Mouse (Mus musculus) thymus, adult 2 months (tissue): ENCODE results near the gene Mut.

Experiments
- CTCF ChIP-seq: fragments of 200-500 bp; IDR thresholded peaks from 2 replicates; pipeline ENCODE4 v1.5.1; 2012; ENCODE audit warnings: mild to moderate bottlenecking, control low read depth, low read length, moderate library complexity, borderline replicate concordance; ENCODE audit not compliant: control insufficient read depth, poor library complexity, insufficient read depth; ENCODE audit errors: extremely low read depth
- POLR2A ChIP-seq: fragments of 200-500 bp; IDR thresholded peaks from 2 replicates; pipeline ENCODE4 v1.6.1; 2012; ENCODE audit warnings: mild to moderate bottlenecking, low read length, control low read depth, moderate library complexity; ENCODE audit not compliant: control insufficient read depth, poor library complexity, insufficient read depth; ENCODE audit errors: extremely low read depth

DNA sequence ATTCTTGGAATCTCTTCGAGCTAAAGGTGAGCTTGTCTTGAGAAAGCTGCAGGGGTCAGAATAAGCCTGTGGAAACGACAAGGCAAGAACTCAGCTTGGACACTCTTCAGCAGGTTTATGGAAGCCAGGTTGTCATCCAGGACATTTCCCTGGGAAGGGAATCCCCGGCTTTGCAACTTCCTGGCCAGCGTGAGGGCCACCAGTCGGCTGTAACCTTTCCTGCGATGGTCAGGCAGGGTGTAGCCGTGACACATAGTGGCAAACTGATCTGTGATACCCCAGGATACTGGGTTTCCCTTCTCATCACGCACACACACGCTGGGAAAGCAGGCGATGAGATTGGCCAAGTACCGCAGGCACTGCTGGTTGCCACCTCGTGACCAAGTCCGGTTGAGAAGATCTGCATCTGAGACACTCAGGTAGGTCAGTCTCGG, 29.7 kb upstream of the Mut start:
- TF ChIP-seq POLR2A (no peak), CTCF (no peak)
